Mouse (Mus musculus): Measurements from ENCODE around the gene Bnc2. TPM values are rescaled to one million over a fixed set of nuclear protein-coding genes. Genes with fewer than 3 reads are reported as not detected.
A peak's percentile ranks its signal among the peaks of the same experiment; 100 is the strongest.

The Bnc2 gene
- polyA plus RNA-seq, 1 experiment from 2014 or later = 2.3 TPM

GRCm38 (mm10) chr4:84324371-84324770, 350.7 kb downstream of the Bnc2 start:
- 7% methylated on average over 4 of the region's 4 CpGs for WGBS
- Histone ChIP-seq H3K9ac (replicated peaks) (no peak overlapping the region), H3K9me3 (no peaks in the 10 kb centered on the region), H3K36me3 (no peaks in the 10 kb centered on the region), H3K27ac (replicated peaks) (no peak overlapping the region), H3K4me2 (replicated peaks) (no peak overlapping the region), H3K27me3 (no peaks in the 10 kb centered on the region), H3K4me3 (no peak overlapping the region), H3K4me1 (peaks cover 3% of the 10 kb centered on the region)
- no peak for ATAC-seq (replicated peaks)

GRCm38 (mm10) chr4:84321598-84321997, 353.5 kb downstream of the Bnc2 start:
- Histone ChIP-seq H3K4me2 (replicated peaks) (no peak overlapping the region), H3K4me3 (no peak overlapping the region), H3K27me3 (no peaks in the 10 kb centered on the region), H3K36me3 (no peaks in the 10 kb centered on the region), H3K9me3 (no peaks in the 10 kb centered on the region), H3K9ac (replicated peaks) (no peak overlapping the region), H3K27ac (replicated peaks) (no peak overlapping the region), H3K4me1 (peaks cover 3% of the 10 kb centered on the region)
- ATAC-seq (replicated peaks) = no peak
- WGBS = 46% methylated on average over 2 of the region's 2 CpGs

GRCm38 (mm10) chr4:84317421-84317820, 357.7 kb downstream of the Bnc2 start:
- Histone ChIP-seq H3K27me3 (no peaks in the 10 kb centered on the region), H3K4me2 (replicated peaks) (no peak overlapping the region), H3K4me1 (no peaks in the 10 kb centered on the region), H3K9me3 (no peaks in the 10 kb centered on the region), H3K9ac (replicated peaks) (no peak overlapping the region), H3K36me3 (no peaks in the 10 kb centered on the region), H3K4me3 (no peak overlapping the region), H3K27ac (replicated peaks) (no peak overlapping the region)
- ATAC-seq (replicated peaks) = no peak
- 96% methylated on average over 3 of the region's 3 CpGs for WGBS

GRCm38 (mm10) chr4:84311371-84311770, 363.7 kb downstream of the Bnc2 start:
- no peak overlapping the region for H3K4me2 ChIP-seq (replicated peaks)
- no peaks in the 10 kb centered on the region for H3K9me3 ChIP-seq
- no peak overlapping the region for H3K27ac ChIP-seq (replicated peaks)
- H3K4me3 ChIP-seq = no peak overlapping the region
- no peak for ATAC-seq (replicated peaks)
- no peak overlapping the region for H3K9ac ChIP-seq (replicated peaks)
- H3K36me3 ChIP-seq = no peaks in the 10 kb centered on the region
- peaks cover 5% of the 10 kb centered on the region; the same call in 1 of the 2 replicates for H3K4me1 ChIP-seq
- no peaks in the 10 kb centered on the region; the same call in 1 of the 2 replicates for H3K27me3 ChIP-seq
- WGBS = 72% methylated on average over 2 of the region's 2 CpGs

- Histone ChIP-seq H3K36me3 (no peaks in the 10 kb centered on the region), H3K9me3 (no peaks in the 10 kb centered on the region), H3K4me1 (peaks cover 5% of the 10 kb centered on the region; the same call in 1 of the 2 replicates), H3K27ac (replicated peaks) (no peak overlapping the region), H3K4me2 (replicated peaks) (no peak overlapping the region), H3K4me3 (no peak overlapping the region), H3K9ac (replicated peaks) (no peak overlapping the region), H3K27me3 (no peaks in the 10 kb centered on the region; the same call in 1 of the 2 replicates)
- 85% methylated on average over 3 of the region's 3 CpGs for WGBS
- ATAC-seq (replicated peaks) = no peak
Measured at GRCm38 (mm10) chr4:84310851-84311250, 364.2 kb downstream of the Bnc2 start.

- WGBS = 18% methylated on average over 4 of the region's 4 CpGs
- no peak overlapping the region for H3K27ac ChIP-seq (replicated peaks)
- H3K9me3 ChIP-seq = no peaks in the 10 kb centered on the region
- no peaks in the 10 kb centered on the region; the same call in 1 of the 2 replicates for H3K27me3 ChIP-seq
- H3K9ac ChIP-seq (replicated peaks) = no peak overlapping the region
- no peak overlapping the region for H3K4me2 ChIP-seq (replicated peaks)
- no peak overlapping the region for H3K4me3 ChIP-seq
- peak; percentile 32; the same call in 1 of the 2 replicates for ATAC-seq (replicated peaks)
- no peaks in the 10 kb centered on the region for H3K36me3 ChIP-seq
- peaks cover 5% of the 10 kb centered on the region; the same call in 1 of the 2 replicates for H3K4me1 ChIP-seq
Measured at GRCm38 (mm10) chr4:84308226-84308862, 366.7 kb downstream of the Bnc2 start.

GRCm38 (mm10) chr4:84306928-84307606, 368.0 kb downstream of the Bnc2 start:
- ATAC-seq (replicated peaks) = peak; percentile 51; the same call in 1 of the 2 replicates
- 58% methylated on average over 9 of the region's 9 CpGs for WGBS
- H3K4me1 ChIP-seq = peaks cover 5% of the 10 kb centered on the region; the same call in 1 of the 2 replicates
- H3K4me3 ChIP-seq = no peak overlapping the region
- H3K36me3 ChIP-seq = no peaks in the 10 kb centered on the region
- no peaks in the 10 kb centered on the region; the same call in 1 of the 2 replicates for H3K27me3 ChIP-seq
- H3K4me2 ChIP-seq (replicated peaks) = no peak overlapping the region
- no peaks in the 10 kb centered on the region for H3K9me3 ChIP-seq
- no peak overlapping the region for H3K27ac ChIP-seq (replicated peaks)
- H3K9ac ChIP-seq (replicated peaks) = no peak overlapping the region

- Histone ChIP-seq H3K27ac (replicated peaks) (no peak overlapping the region), H3K27me3 (no peaks in the 10 kb centered on the region), H3K36me3 (no peaks in the 10 kb centered on the region), H3K4me2 (replicated peaks) (no peak overlapping the region), H3K4me3 (no peak overlapping the region), H3K9me3 (peaks cover 8% of the 10 kb centered on the region; the same call in 1 of the 2 replicates), H3K9ac (replicated peaks) (no peak overlapping the region), H3K4me1 (no peaks in the 10 kb centered on the region)
- WGBS = 92% methylated on average over 3 of the region's 3 CpGs
- ATAC-seq (replicated peaks) = no peak
Measured at GRCm38 (mm10) chr4:84302949-84303348, 372.1 kb downstream of the Bnc2 start.

- Histone ChIP-seq H3K4me2 (replicated peaks) (no peak overlapping the region), H3K27ac (replicated peaks) (no peak overlapping the region), H3K9ac (replicated peaks) (no peak overlapping the region), H3K27me3 (no peaks in the 10 kb centered on the region), H3K36me3 (no peaks in the 10 kb centered on the region), H3K4me3 (no peak overlapping the region), H3K4me1 (no peaks in the 10 kb centered on the region), H3K9me3 (no peaks in the 10 kb centered on the region)
- ATAC-seq (replicated peaks) = no peak
- 70% methylated on average over 5 of the region's 5 CpGs for WGBS
Measured at GRCm38 (mm10) chr4:84285153-84285552, 389.9 kb downstream of the Bnc2 start.

- Histone ChIP-seq H3K36me3 (no peaks in the 10 kb centered on the region), H3K4me2 (replicated peaks) (no peak overlapping the region), H3K27ac (replicated peaks) (no peak overlapping the region), H3K9me3 (no peaks in the 10 kb centered on the region), H3K27me3 (no peaks in the 10 kb centered on the region), H3K4me3 (no peak overlapping the region), H3K9ac (replicated peaks) (no peak overlapping the region), H3K4me1 (no peaks in the 10 kb centered on the region)
- 52% methylated on average over 2 of the region's 2 CpGs for WGBS
- peak; percentile 68; the same call in 1 of the 2 replicates for ATAC-seq (replicated peaks)
Measured at GRCm38 (mm10) chr4:84282651-84283050, 392.4 kb downstream of the Bnc2 start.

- no peak for ATAC-seq (replicated peaks)
- H3K27me3 ChIP-seq = peaks cover 7% of the 10 kb centered on the region; the same call in 1 of the 2 replicates
- no peak overlapping the region for H3K4me3 ChIP-seq
- H3K36me3 ChIP-seq = no peaks in the 10 kb centered on the region
- no peak overlapping the region for H3K27ac ChIP-seq (replicated peaks)
- H3K4me1 ChIP-seq = peaks cover 6% of the 10 kb centered on the region; the same call in 1 of the 2 replicates
- H3K4me2 ChIP-seq (replicated peaks) = no peak overlapping the region
- no peak overlapping the region for H3K9ac ChIP-seq (replicated peaks)
- no peaks in the 10 kb centered on the region for H3K9me3 ChIP-seq
- WGBS = 85% methylated on average over 6 of the region's 6 CpGs
Measured at GRCm38 (mm10) chr4:84278156-84278555, 396.9 kb downstream of the Bnc2 start.

- Histone ChIP-seq H3K9me3 (no peaks in the 10 kb centered on the region), H3K27me3 (peaks cover 7% of the 10 kb centered on the region; the same call in 1 of the 2 replicates), H3K36me3 (no peaks in the 10 kb centered on the region), H3K27ac (replicated peaks) (no peak overlapping the region), H3K4me3 (no peak overlapping the region), H3K9ac (replicated peaks) (no peak overlapping the region), H3K4me1 (peaks cover 6% of the 10 kb centered on the region; the same call in 1 of the 2 replicates), H3K4me2 (replicated peaks) (no peak overlapping the region)
- peak; percentile 32 for ATAC-seq (replicated peaks)
- 83% methylated on average over 14 of the region's 14 CpGs for WGBS
Measured at GRCm38 (mm10) chr4:84276081-84276480, 399.0 kb downstream of the Bnc2 start.

Data from forebrain, embryonic 15.5 days (tissue).